ENCODE assay signal across 30 mouse cellular contexts in the genomic region with DNA sequence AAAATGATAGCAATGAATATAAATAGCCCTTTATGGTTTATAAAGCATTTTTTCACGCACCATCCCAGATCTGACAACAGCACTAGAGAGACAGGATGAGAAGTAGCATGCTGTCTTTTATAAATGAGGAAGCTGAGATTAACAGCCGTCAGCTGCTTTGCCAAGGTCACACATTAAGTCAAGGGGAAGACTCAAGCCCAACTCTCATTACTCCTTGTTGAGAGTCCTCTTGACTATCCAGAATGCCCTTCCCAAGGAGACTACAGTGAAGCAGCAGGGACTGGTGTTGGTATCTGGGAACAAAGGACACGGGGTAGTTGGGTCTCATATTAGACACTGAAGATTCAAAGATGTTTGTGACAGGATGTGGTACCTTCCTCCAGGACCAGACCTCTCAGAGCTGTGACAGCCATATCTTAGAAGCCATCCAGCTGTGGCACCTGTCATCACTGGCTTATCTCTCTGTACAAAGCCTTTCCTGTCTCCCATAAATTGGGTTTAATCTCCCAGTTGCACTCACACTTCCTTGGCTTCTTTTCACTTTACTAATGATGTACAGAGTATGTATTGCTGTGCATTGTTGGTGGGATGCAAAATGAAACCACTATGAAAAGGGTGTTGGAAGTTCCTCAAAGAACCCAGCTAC.
DNase-seq lines count a peak whose midpoint lies in the region; ATAC-seq lines count a peak whose summit lies in the region.
"Had no signal": no experiment of that assay in that cellular context is flagged by ENCODE, and none has a peak within 500 bp of the region (broad histone marks: within the 10 kb centered on the region; RNA-seq: fewer than 3 reads in every experiment).

No protein-coding gene starts in this region.

- no peaks in the 10 kb centered on the region for H3K9me3 ChIP-seq in heart, embryonic 12.5 days (replicated peaks)
- H3K9me3 ChIP-seq: embryonic facial prominence, embryonic 10.5 days; forebrain, embryonic 10.5 days; hindbrain, embryonic 13.5 days; limb, embryonic 15.5 days; neural tube, embryonic 13.5 days had no signal

- H3K27ac ChIP-seq in heart, embryonic 12.5 days (ENCODE audit: poor library complexity, severe bottlenecking): peak overlapping the region; percentile 53; the same call in 1 of the 2 replicates
- H3K27ac ChIP-seq: embryonic facial prominence, embryonic 10.5 days; hindbrain, embryonic 13.5 days; kidney, postnatal 0 days; limb, embryonic 15.5 days; liver, embryonic 14.5 days; neural tube, embryonic 13.5 days had no signal

- no peak for ATAC-seq in heart, embryonic 12.5 days (ENCODE audit: insufficient number of reproducible peaks, low FRiP score)
- ATAC-seq in megakaryocyte, adult 5-6 weeks (ENCODE audit: poor library complexity, severe bottlenecking): peak; percentile 45; the same call in 1 of the 2 replicates
- ATAC-seq: activated CD4-positive, CD25-positive, alpha-beta regulatory T cell, adult 4 months; forebrain, embryonic 16.5 days had no signal

- no peak overlapping the region for H3K9ac ChIP-seq in heart, embryonic 12.5 days
- H3K9ac ChIP-seq: hindbrain, embryonic 13.5 days; limb, embryonic 15.5 days; liver, embryonic 14.5 days; lung, embryonic 14.5 days; neural tube, embryonic 13.5 days had no signal

- 0 out of 2 replicates have a peak, but pooled peaks cover 3% of the 10 kb centered on the region for H3K36me3 ChIP-seq in heart, embryonic 12.5 days
- H3K36me3 ChIP-seq: embryonic facial prominence, embryonic 10.5 days; hindbrain, embryonic 13.5 days; limb, embryonic 15.5 days; neural tube, embryonic 13.5 days had no signal

- H3K4me3 ChIP-seq in heart, embryonic 12.5 days: no peak overlapping the region
- H3K4me3 ChIP-seq: embryonic facial prominence, embryonic 10.5 days; forebrain, embryonic 10.5 days; hindbrain, embryonic 13.5 days; limb, embryonic 15.5 days; myocyte; neural tube, embryonic 13.5 days had no signal

- no peak for DNase-seq in heart, postnatal 36 days
- peak; percentile 94 for DNase-seq in 416B (ENCODE audit: low read depth)
- DNase-seq in c-Kit-positive CD71-negative TER-119-negative erythroid progenitor cells, embryonic 14.5 days (ENCODE audit: low read depth): peak; percentile 16
- DNase-seq in cerebellum, adult 9-10 months: no peak
- DNase-seq in left cerebral cortex, postnatal 25 days (ENCODE audit: low spot score in 2 of 2): no peak
- DNase-seq: adrenal gland, postnatal 10 days; cerebellum, adult 9-11 months; gastrocnemius, postnatal 25 days; kidney, adult 2 months; layer of hippocampus, adult 9-11 months; left cerebral cortex, postnatal 4 days; lung, embryonic 14.5 days; lung, postnatal 4 days; midbrain, embryonic 14.5 days; retina, postnatal 1 day; right cerebral cortex, postnatal 25 days; spleen, adult 18-20 months; thymus, postnatal 14 days had no signal

- no peaks in the 10 kb centered on the region for H3K27me3 ChIP-seq in heart, embryonic 12.5 days (replicated peaks)
- H3K27me3 ChIP-seq: hindbrain, embryonic 13.5 days; limb, embryonic 15.5 days; neural tube, embryonic 13.5 days had no signal

- intact Hi-C loops in heart, postnatal 36 days (cut with DNase I): no loop called here
- intact Hi-C loops in left cerebral cortex, postnatal 25 days (cut with DNase I): no loop called here

- WGBS in heart, embryonic 12.5 days: 34% methylated on average over 3 of the region's 3 CpGs

- H3K4me2 ChIP-seq in heart, embryonic 12.5 days: no peak overlapping the region
- H3K4me2 ChIP-seq: hindbrain, embryonic 13.5 days; limb, embryonic 15.5 days; lung, embryonic 14.5 days; neural tube, embryonic 13.5 days had no signal

- H3K4me1 ChIP-seq in heart, embryonic 12.5 days (replicated peaks): peaks cover 44% of the 10 kb centered on the region

Comparison
In these comparisons a context has a peak if more than half of its experiments do, and no peak if none do; other contexts are left out.
1. DNase-seq: peak in 416B (single experiment) and c-Kit-positive CD71-negative TER-119-negative erythroid progenitor cells, embryonic 14.5 days (single experiment); none in heart, postnatal 36 days (0 of 2), cerebellum, adult 9-10 months (single experiment) and left cerebral cortex, postnatal 25 days (0 of 2).